Comparison of ENCODE assay signal across 18 mouse cellular contexts in genomic region chr2:115694386-115694785, GRCm38 (mm10).
"Had no signal": no experiment of that assay in that cellular context is flagged by ENCODE, and none has a peak within 500 bp of the region (broad histone marks: within the 10 kb centered on the region; RNA-seq: fewer than 3 reads in every experiment).

No protein-coding gene starts in this region.

- H3K9ac ChIP-seq: lung, embryonic 14.5 days; midbrain, embryonic 12.5 days; neural tube, embryonic 12.5 days had no signal

- H3K9me3 ChIP-seq: midbrain, embryonic 10.5 days; midbrain, embryonic 12.5 days; neural tube, embryonic 12.5 days had no signal

- ATAC-seq: midbrain, embryonic 16.5 days had no signal

- H3K4me2 ChIP-seq: lung, embryonic 14.5 days; midbrain, embryonic 12.5 days; neural tube, embryonic 12.5 days had no signal

- H3K27ac ChIP-seq: midbrain, embryonic 10.5 days; midbrain, embryonic 12.5 days; neural tube, embryonic 12.5 days had no signal

- H3K4me3 ChIP-seq: midbrain, embryonic 10.5 days; midbrain, embryonic 12.5 days; myocyte; neural tube, embryonic 12.5 days had no signal

- DNase-seq: lung, adult 18-20 months; lung, embryonic 14.5 days; lung, postnatal 10 days; lung, postnatal 4 days; midbrain, embryonic 14.5 days; retina, postnatal 1 day; right cerebral cortex, adult 18-20 months; right cerebral cortex, postnatal 25 days; right cerebral cortex, postnatal 4 days; spleen, adult 18-20 months; thymus, adult 2 months; thymus, postnatal 25 days; thymus, postnatal 4 days had no signal

- H3K4me1 ChIP-seq: midbrain, embryonic 10.5 days; midbrain, embryonic 12.5 days; neural tube, embryonic 12.5 days had no signal

- H3K36me3 ChIP-seq: midbrain, embryonic 12.5 days; neural tube, embryonic 12.5 days had no signal

- H3K27me3 ChIP-seq: midbrain, embryonic 12.5 days; neural tube, embryonic 12.5 days had no signal
